Mouse (Mus musculus) G1E (cell line): ENCODE results near the gene Mob3a.

Experiments
- CTCF ChIP-seq: IDR thresholded peaks from 2 replicates; pipeline ENCODE4 v1.5.1; 2012; ENCODE audit warnings: low read depth, low read length, inconsistent platforms, mixed read lengths
- POLR2AphosphoS5 ChIP-seq: IDR thresholded peaks from 2 replicates; pipeline ENCODE4 v1.6.1; 2012; ENCODE audit warnings: low read depth, low read length, inconsistent platforms; ENCODE audit not compliant: insufficient replicate concordance
- TAL1 ChIP-seq: conservative IDR thresholded peaks from 2 replicates; pipeline ENCODE4 v1.6.1; 2012; ENCODE audit warnings: low read depth, low read length, inconsistent platforms, mixed read lengths

- TF ChIP-seq CTCF = no peak
- no peak for TF ChIP-seq TAL1
- no peak for TF ChIP-seq POLR2AphosphoS5
These were observed 31.9 kb downstream of the Mob3a start for GRCm38 (mm10) chr10:80669737-80670485.
